Mouse (Mus musculus) cortical plate, adult 2 months (tissue): Measurements from ENCODE around the gene Stim1.

Experiments
- CTCF ChIP-seq: fragments of 200-500 bp; IDR thresholded peaks from 2 replicates; pipeline ENCODE4 v1.5.1; 2011; ENCODE audit warnings: mild to moderate bottlenecking, control low read depth, low read length; ENCODE audit not compliant: insufficient read depth; ENCODE audit errors: extremely low read depth
- POLR2A ChIP-seq: fragments of 200-500 bp; IDR thresholded peaks from 2 replicates; pipeline ENCODE4 v1.6.1; 2011; ENCODE audit warnings: mild to moderate bottlenecking, low read length, control low read depth; ENCODE audit not compliant: insufficient read depth; ENCODE audit errors: extremely low read depth

DNA sequence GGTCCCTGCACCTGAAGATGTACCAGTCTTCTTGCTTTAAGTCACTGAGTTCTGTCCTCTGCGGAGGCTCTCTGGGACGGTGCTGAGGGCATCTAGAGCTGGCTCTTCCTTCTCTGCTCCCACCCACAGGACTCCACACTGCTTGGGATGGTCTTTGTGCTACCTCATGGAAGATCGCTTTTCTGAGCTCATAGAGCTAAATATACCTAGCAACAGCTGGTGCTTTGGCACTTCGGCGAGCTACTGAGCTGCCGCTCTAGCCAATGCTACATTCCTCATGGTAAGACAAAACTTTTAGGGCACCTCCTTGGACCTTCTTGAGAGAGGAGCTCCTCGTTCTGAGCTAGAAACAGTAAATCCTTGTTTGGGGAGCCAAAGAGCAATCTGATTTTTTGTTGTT lies 115.6 kb downstream of the Stim1 start:
- no peak for TF ChIP-seq POLR2A
- TF ChIP-seq CTCF = no peak
